Comparison of ENCODE assay signal across 12 mouse cellular contexts in the genomic region with DNA sequence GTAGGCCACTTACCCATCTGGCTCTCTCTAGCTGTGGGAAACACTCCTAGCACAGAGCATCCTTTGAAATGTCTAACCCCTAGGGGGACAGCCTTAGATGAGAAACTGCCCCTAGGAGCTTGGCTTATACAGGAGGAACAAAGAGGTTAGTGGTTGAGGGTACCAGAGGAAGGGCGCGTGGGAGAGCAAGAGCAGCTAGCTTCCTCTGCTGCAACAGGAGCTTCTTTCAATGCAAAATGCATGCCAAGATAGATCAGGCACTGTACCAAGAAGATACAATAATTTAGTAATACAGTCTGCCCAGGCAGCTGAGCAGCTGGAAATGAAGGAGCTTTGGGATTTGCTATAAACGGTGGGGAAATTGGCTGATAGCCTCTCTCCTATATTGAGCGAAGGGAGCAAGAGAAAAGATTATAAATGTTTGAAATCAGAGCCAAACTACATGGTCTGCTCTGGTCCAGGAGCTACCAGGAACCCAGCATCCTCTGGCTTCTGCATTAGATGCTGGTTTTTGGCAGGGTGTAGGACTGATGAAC.
DNase-seq lines count a peak whose midpoint lies in the region; ATAC-seq lines count a peak whose summit lies in the region.
"Had no signal": no experiment of that assay in that cellular context is flagged by ENCODE, and none has a peak within 500 bp of the region (broad histone marks: within the 10 kb centered on the region; RNA-seq: fewer than 3 reads in every experiment).

No protein-coding gene starts in this region.

- no peak overlapping the region for H3K4me2 ChIP-seq in neural tube, embryonic 13.5 days

- H3K27me3 ChIP-seq in neural tube, embryonic 13.5 days = no peaks in the 10 kb centered on the region
- H3K27me3 ChIP-seq: megakaryocyte, embryonic 14.5 days had no signal

- H3K9ac ChIP-seq in neural tube, embryonic 13.5 days = no peak overlapping the region

- no peaks in the 10 kb centered on the region for H3K9me3 ChIP-seq in neural tube, embryonic 13.5 days
- H3K9me3 ChIP-seq: limb, embryonic 10.5 days had no signal

- peak; percentile 52 for ATAC-seq in cerebellum, adult (ENCODE audit: insufficient number of reproducible peaks, low FRiP score, low TSS enrichment)
- ATAC-seq in neural tube, embryonic 13.5 days (ENCODE audit: low read depth) = peak; percentile 90

- peak overlapping the region; percentile 47 for H3K27ac ChIP-seq in neural tube, embryonic 13.5 days (replicated peaks)
- H3K27ac ChIP-seq: limb, embryonic 10.5 days had no signal

- no peak overlapping the region for H3K4me3 ChIP-seq in neural tube, embryonic 13.5 days
- H3K4me3 ChIP-seq: erythroblast, embryonic 14.5 days; limb, embryonic 10.5 days; megakaryocyte, embryonic 14.5 days had no signal

- peaks cover 26% of the 10 kb centered on the region for H3K4me1 ChIP-seq in neural tube, embryonic 13.5 days (replicated peaks)
- H3K4me1 ChIP-seq: limb, embryonic 10.5 days; megakaryocyte, embryonic 14.5 days had no signal

- WGBS in neural tube, embryonic 13.5 days = 43% methylated on average over 4 of the region's 4 CpGs

- no peaks in the 10 kb centered on the region for H3K36me3 ChIP-seq in neural tube, embryonic 13.5 days
- H3K36me3 ChIP-seq: limb, embryonic 10.5 days had no signal

- DNase-seq in cerebellum, postnatal 4 days (ENCODE audit: low spot score in 2 of 2) = no peak
- peak; percentile 15 for DNase-seq in embryo, embryonic 9.5 days (ENCODE audit: extremely low spot score)
- peak; percentile 52 to 57 for DNase-seq in layer of hippocampus, adult 8-10 months (ENCODE audit: low spot score in 2 of 2)
- DNase-seq in adrenal gland, postnatal 25 days = no peak
- no peak for DNase-seq in spleen, postnatal 10 days (ENCODE audit: low spot score in 2 of 2)
- no peak for DNase-seq in adrenal gland, adult 2 months
- DNase-seq: thymus, postnatal 14 days had no signal

Comparison
In these comparisons a context has a peak if more than half of its experiments do, and no peak if none do; other contexts are left out.
1. DNase-seq: peak in embryo, embryonic 9.5 days (single experiment) and layer of hippocampus, adult 8-10 months (2 of 2); none in cerebellum, postnatal 4 days (0 of 2), adrenal gland, postnatal 25 days (single experiment), spleen, postnatal 10 days (0 of 2) and adrenal gland, adult 2 months (single experiment).